Mouse (Mus musculus) adrenal gland, adult 8-10 months (tissue): ENCODE data around the gene Uqcrfs1. TPM values are rescaled to one million over a fixed set of nuclear protein-coding genes. Genes with fewer than 3 reads are reported as not detected.

Source experiments
- total RNA-seq, 4 experiments: library from RNA; stranded (reverse); gene quantifications; 2 replicates each; pipeline ENCODE4 v1.2.4; 2022

Gene Uqcrfs1
- total RNA-seq, 4 experiments from 2014 or later, result 184 to 287 (median 250) TPM

Other genes with a start within 250 kb of the Uqcrfs1 start
- 100 to 1,000 TPM; 283 to 396 (median 309) TPM for gene Agtr1a, start 208.9 kb downstream of the Uqcrfs1 start, total RNA-seq
- gene Dusp22, start 114.6 kb upstream of the Uqcrfs1 start, total RNA-seq, result 10 to 100 TPM; 22.8 to 27.1 (median 26.5) TPM
- gene Irf4, start 203.9 kb upstream of the Uqcrfs1 start, total RNA-seq, result 10 to 100 TPM in 1 of 4 experiments, 1 to 10 TPM in 2, under 1 TPM in 1; 0.89 to 12.1 (median 1.5) TPM